ENCODE assay signal across 8 mouse cellular contexts in the genomic region with DNA sequence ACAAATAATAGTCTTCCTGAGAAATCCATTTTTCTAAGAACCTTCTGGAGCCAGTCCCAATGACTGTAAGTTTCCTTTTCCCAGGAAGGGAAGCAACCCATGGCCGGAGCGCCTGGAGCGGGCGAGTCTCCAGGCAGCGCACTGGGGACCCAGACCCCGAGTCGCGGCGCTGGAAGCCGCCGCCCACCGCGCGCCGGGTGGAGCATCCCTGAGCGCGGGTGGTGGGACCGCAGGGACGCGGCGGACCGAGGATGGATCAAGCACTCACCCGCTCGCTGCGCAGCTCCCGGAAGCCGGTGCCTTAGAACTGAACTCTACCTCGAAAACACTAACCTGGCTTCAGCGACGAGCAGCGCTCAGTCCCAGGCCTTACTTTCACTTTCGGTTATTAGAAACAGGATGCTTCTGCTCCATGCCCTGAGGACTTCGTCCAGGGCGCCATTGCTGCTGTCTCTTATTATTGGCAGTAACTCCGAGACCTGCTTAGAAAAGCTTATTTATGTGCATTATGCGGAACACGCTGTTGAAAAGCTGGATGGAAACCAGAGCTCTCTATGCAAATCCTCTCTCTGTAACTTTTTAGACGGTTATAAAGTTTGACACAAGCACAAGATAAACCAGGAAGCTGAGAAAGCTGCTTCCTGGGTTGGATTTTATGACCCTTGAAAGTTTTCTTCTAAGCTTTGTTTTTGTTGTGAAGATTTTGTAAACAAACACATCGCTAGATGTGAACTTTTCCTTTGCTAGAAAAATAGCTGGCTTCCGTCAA. TPM values are rescaled to one million over a fixed set of nuclear protein-coding genes. Genes with fewer than 3 reads are reported as not detected.
DNase-seq lines count a peak whose midpoint lies in the region; ATAC-seq lines count a peak whose summit lies in the region.

No protein-coding gene starts in this region.

- peak overlapping the region; percentile 72 for H3K9ac ChIP-seq in embryonic facial prominence, embryonic 11.5 days (replicated peaks; ENCODE audit: low read length)
- peak overlapping the region; percentile 75 for H3K9ac ChIP-seq in liver, embryonic 11.5 days (ENCODE audit: low read depth, low read length)
- H3K9ac ChIP-seq in stomach, embryonic 15.5 days, result peak overlapping the region; percentile 54

- WGBS in embryonic facial prominence, embryonic 11.5 days, result 3% methylated on average over 40 of the region's 40 CpGs
- WGBS in heart, embryonic 10.5 days, result 3% methylated on average over 40 of the region's 40 CpGs
- 3% methylated on average over 40 of the region's 40 CpGs for WGBS in liver, embryonic 11.5 days
- 2% methylated on average over 40 of the region's 40 CpGs for WGBS in stomach, embryonic 15.5 days

- peak; percentile 64 for ATAC-seq in embryonic facial prominence, embryonic 11.5 days (replicated peaks; ENCODE audit: insufficient number of reproducible peaks, low FRiP score, low TSS enrichment, low read depth)
- ATAC-seq in liver, embryonic 11.5 days (replicated peaks; ENCODE audit: low FRiP score), result peak; percentile 84
- peak; percentile 91 for ATAC-seq in monocyte, adult 5-6 weeks (replicated peaks; ENCODE audit: insufficient number of reproducible peaks, low FRiP score, low TSS enrichment, poor library complexity, severe bottlenecking)
- ATAC-seq in stomach, embryonic 15.5 days (ENCODE audit: insufficient read depth, low FRiP score, low read depth), result peak; percentile 86

- H3K4me3 ChIP-seq in embryonic facial prominence, embryonic 11.5 days (ENCODE audit: low read depth, low read length), result peak overlapping the region; percentile 57
- peak overlapping the region; percentile 64 for H3K4me3 ChIP-seq in heart, embryonic 10.5 days
- peak overlapping the region; percentile 65 for H3K4me3 ChIP-seq in liver, embryonic 11.5 days (ENCODE audit: low read depth, low read length)
- H3K4me3 ChIP-seq in stomach, embryonic 15.5 days (replicated peaks), result peak overlapping the region; percentile 77

- no peaks in the 10 kb centered on the region for H3K9me3 ChIP-seq in embryonic facial prominence, embryonic 11.5 days (replicated peaks; ENCODE audit: control insufficient read depth, low read length)
- H3K9me3 ChIP-seq in heart, embryonic 10.5 days, result no peaks in the 10 kb centered on the region
- no peaks in the 10 kb centered on the region; the same call in 1 of the 2 replicates for H3K9me3 ChIP-seq in liver, embryonic 11.5 days (ENCODE audit: control insufficient read depth, low read length)
- no peaks in the 10 kb centered on the region for H3K9me3 ChIP-seq in stomach, embryonic 15.5 days

- no peaks in the 10 kb centered on the region for H3K27me3 ChIP-seq in embryonic facial prominence, embryonic 11.5 days (ENCODE audit: control insufficient read depth, insufficient read depth, low read length)
- no peaks in the 10 kb centered on the region for H3K27me3 ChIP-seq in heart, embryonic 10.5 days (ENCODE audit: insufficient read depth, poor library complexity, severe bottlenecking)
- H3K27me3 ChIP-seq in liver, embryonic 11.5 days (replicated peaks; ENCODE audit: control insufficient read depth, insufficient read depth, low read length), result no peaks in the 10 kb centered on the region
- H3K27me3 ChIP-seq in stomach, embryonic 15.5 days (replicated peaks), result no peaks in the 10 kb centered on the region

- DNase-seq in CD4-positive helper T cell, adult 2 months (ENCODE audit: low read depth, low spot score), result peak; percentile 91
- peak; percentile 65 for DNase-seq in adrenal gland, postnatal 14 days
- DNase-seq in embryonic facial prominence, embryonic 11.5 days (ENCODE audit: low spot score), result peak; percentile 78
- peak; percentile 85 for DNase-seq in heart, embryonic 10.5 days (ENCODE audit: low spot score)
- DNase-seq in kidney, adult 9 months, result peak; percentile 67
- peak; percentile 69 for DNase-seq in liver, embryonic 11.5 days (ENCODE audit: low spot score)

- peak overlapping the region; percentile 63 for H3K4me2 ChIP-seq in embryonic facial prominence, embryonic 11.5 days (ENCODE audit: low read depth, low read length)
- H3K4me2 ChIP-seq in liver, embryonic 11.5 days, result peak overlapping the region; percentile 68
- H3K4me2 ChIP-seq in stomach, embryonic 15.5 days, result peak overlapping the region; percentile 64

- H3K36me3 ChIP-seq in embryonic facial prominence, embryonic 11.5 days (replicated peaks; ENCODE audit: control insufficient read depth, insufficient read depth, low read depth, low read length), result no peaks in the 10 kb centered on the region
- H3K36me3 ChIP-seq in heart, embryonic 10.5 days, result no peaks in the 10 kb centered on the region
- H3K36me3 ChIP-seq in liver, embryonic 11.5 days (ENCODE audit: control insufficient read depth, insufficient read depth, low read length), result no peaks in the 10 kb centered on the region
- H3K36me3 ChIP-seq in stomach, embryonic 15.5 days, result no peaks in the 10 kb centered on the region

- 0 out of 2 replicates have a peak overlapping the region, but pooled peaks have one; percentile 43 for H3K27ac ChIP-seq in embryonic facial prominence, embryonic 11.5 days (replicated peaks; ENCODE audit: low read depth, low read length)
- H3K27ac ChIP-seq in heart, embryonic 10.5 days, result peak overlapping the region; percentile 92
- peak overlapping the region; percentile 53 for H3K27ac ChIP-seq in liver, embryonic 11.5 days (ENCODE audit: low read depth, low read length)
- peak overlapping the region; percentile 91 for H3K27ac ChIP-seq in stomach, embryonic 15.5 days

- no peaks in the 10 kb centered on the region for H3K4me1 ChIP-seq in embryonic facial prominence, embryonic 11.5 days (ENCODE audit: control insufficient read depth, insufficient read depth, low read length)
- no peaks in the 10 kb centered on the region for H3K4me1 ChIP-seq in heart, embryonic 10.5 days
- no peaks in the 10 kb centered on the region for H3K4me1 ChIP-seq in liver, embryonic 11.5 days (replicated peaks; ENCODE audit: control insufficient read depth, insufficient read depth, low read length)
- H3K4me1 ChIP-seq in stomach, embryonic 15.5 days, result peaks cover 3% of the 10 kb centered on the region; the same call in 1 of the 2 replicates

RNA-seq across cellular contexts. Expression of a gene that starts 0.5 kb away (rescaled TPM):
- 11.3 and 12.7 TPM in 2 replicates for total RNA-seq in adrenal gland, postnatal 14 days (2021)
- polyA plus RNA-seq in embryonic facial prominence, embryonic 11.5 days (2014; fragmentation: Nextera tagmentation; extraction: Ambion mirVana), result 11.5 and 11.7 TPM in 2 replicates
- 6.5 and 8.0 TPM in 2 replicates for polyA plus RNA-seq in heart, embryonic 10.5 days (2016; fragmentation: Nextera tagmentation; extraction: Ambion mirVana)
- polyA plus RNA-seq in liver, embryonic 11.5 days (2014; fragmentation: Nextera tagmentation; extraction: Ambion mirVana), result 11.8 and 12.5 TPM in 2 replicates
- total RNA-seq in monocyte, adult 5-6 weeks (2017), result 91.7 to 159 TPM (median 151 TPM) in 3 replicates
- polyA plus RNA-seq in stomach, embryonic 15.5 days (2015; fragmentation: Nextera tagmentation; extraction: Ambion mirVana), result 19.3 and 22.0 TPM in 2 replicates

RNA-seq across cellular contexts. Expression of a gene that starts 37.9 kb away (rescaled TPM):
- 15.7 and 18.7 TPM in 2 replicates for total RNA-seq in adrenal gland, postnatal 14 days (2021)
- 12.9 and 13.5 TPM in 2 replicates for polyA plus RNA-seq in embryonic facial prominence, embryonic 11.5 days (2014; fragmentation: Nextera tagmentation; extraction: Ambion mirVana)
- polyA plus RNA-seq in heart, embryonic 10.5 days (2016; fragmentation: Nextera tagmentation; extraction: Ambion mirVana), result 10.4 and 10.7 TPM in 2 replicates
- polyA plus RNA-seq in liver, embryonic 11.5 days (2014; fragmentation: Nextera tagmentation; extraction: Ambion mirVana), result 29.2 and 35.1 TPM in 2 replicates
- total RNA-seq in monocyte, adult 5-6 weeks (2017), result 15.0 to 30.3 TPM (median 16.0 TPM) in 3 replicates
- polyA plus RNA-seq in stomach, embryonic 15.5 days (2015; fragmentation: Nextera tagmentation; extraction: Ambion mirVana), result 14.5 and 15.1 TPM in 2 replicates

Comparison
In these comparisons a context has a peak if more than half of its experiments do, and no peak if none do; other contexts are left out.
1. Peak in every context shown above with its lines: DNase-seq, ATAC-seq, H3K4me3 ChIP-seq and H3K27ac ChIP-seq.